Mouse (Mus musculus): ENCODE results near the gene Slc6a4. TPM values are rescaled to one million over a fixed set of nuclear protein-coding genes. Genes with fewer than 3 reads are reported as not detected.

Gene Slc6a4
- total RNA-seq, 1 experiment, result 0.54 TPM

- TF ChIP-seq ZC3H11A (IDR thresholded peaks at IDR 0.05; ENCODE audit: borderline replicate concordance, low read depth, low read length), result no peak
- no peak for TF ChIP-seq MAFK (IDR thresholded peaks at IDR 0.05; ENCODE audit: insufficient read depth, low read depth, low read length)
- no peak for TF ChIP-seq HCFC1 (IDR thresholded peaks at IDR 0.05; ENCODE audit: borderline replicate concordance, insufficient read depth, low read length)
- TF ChIP-seq CHD2 (IDR thresholded peaks at IDR 0.05; ENCODE audit: low read depth, low read length), result no peak
- no peak for TF ChIP-seq ZNF384 (IDR thresholded peaks at IDR 0.05; ENCODE audit: low read depth, low read length)
These were observed 32.9 kb downstream of the Slc6a4 start for GRCm38 (mm10) chr11:77031151-77031934.

GRCm38 (mm10) chr11:77041891-77042290 is 43.5 kb downstream of the Slc6a4 start:
- H3K36me3 ChIP-seq (ENCODE audit: control insufficient read depth, insufficient read depth, low read length, poor library complexity, severe bottlenecking), result peaks cover 11% of the 10 kb centered on the region
- DNase-seq (ENCODE audit: low read depth, low spot score), result no peak
- in situ Hi-C loops (cut with MboI; ENCODE audit: low sequenced_read_pairs in 2 of 2, unreplicated experiment in 2 of 2), result no loop called here
- no peak overlapping the region for H3K9ac ChIP-seq (ENCODE audit: insufficient read depth, low read depth, low read length, poor library complexity, severe bottlenecking)
- no peaks in the 10 kb centered on the region for H3K9me3 ChIP-seq (ENCODE audit: control insufficient read depth, insufficient read depth, low read depth, low read length)
- H3K27ac ChIP-seq (ENCODE audit: insufficient read depth, low read depth, low read length, poor library complexity, severe bottlenecking), result no peak overlapping the region
- H3K4me1 ChIP-seq (ENCODE audit: control insufficient read depth in 2 of 2, insufficient read depth in 2 of 2, low read length in 2 of 2, poor library complexity in 1 of 2), result no peaks in the 10 kb centered on the region
- TF ChIP-seq MAFK (IDR thresholded peaks at IDR 0.05; ENCODE audit: insufficient read depth, low read depth, low read length) (no peak), HCFC1 (IDR thresholded peaks at IDR 0.05; ENCODE audit: borderline replicate concordance, insufficient read depth, low read length) (no peak), CHD2 (IDR thresholded peaks at IDR 0.05; ENCODE audit: low read depth, low read length) (no peak), ZC3H11A (IDR thresholded peaks at IDR 0.05; ENCODE audit: borderline replicate concordance, low read depth, low read length) (no peak), ZNF384 (IDR thresholded peaks at IDR 0.05; ENCODE audit: low read depth, low read length) (no peak)
- H3K4me3 ChIP-seq (ENCODE audit: insufficient read depth in 1 of 2, low read depth in 1 of 2, low read length in 2 of 2, poor library complexity in 1 of 2, severe bottlenecking in 1 of 2), result no peak overlapping the region

More at GRCm38 (mm10) chr11:77031151-77031934, 32.9 kb downstream of the Slc6a4 start:
- Histone ChIP-seq H3K9me3 (ENCODE audit: control insufficient read depth, insufficient read depth, low read depth, low read length) (no peaks in the 10 kb centered on the region), H3K27ac (ENCODE audit: insufficient read depth, low read depth, low read length, poor library complexity, severe bottlenecking) (no peak overlapping the region), H3K4me3 (ENCODE audit: insufficient read depth in 1 of 2, low read depth in 1 of 2, low read length in 2 of 2, poor library complexity in 1 of 2, severe bottlenecking in 1 of 2) (no peak overlapping the region), H3K9ac (ENCODE audit: insufficient read depth, low read depth, low read length, poor library complexity, severe bottlenecking) (no peak overlapping the region), H3K4me1 (ENCODE audit: control insufficient read depth in 2 of 2, insufficient read depth in 2 of 2, low read length in 2 of 2, poor library complexity in 1 of 2) (no peaks in the 10 kb centered on the region), H3K36me3 (ENCODE audit: control insufficient read depth, insufficient read depth, low read length, poor library complexity, severe bottlenecking) (no peaks in the 10 kb centered on the region)
- no peak for DNase-seq (ENCODE audit: low read depth, low spot score)
- in situ Hi-C loops (cut with MboI; ENCODE audit: low sequenced_read_pairs in 2 of 2, unreplicated experiment in 2 of 2), result no loop called here

- H3K4me3 ChIP-seq (ENCODE audit: insufficient read depth in 1 of 2, low read depth in 1 of 2, low read length in 2 of 2, poor library complexity in 1 of 2, severe bottlenecking in 1 of 2), result no peak overlapping the region
- H3K9ac ChIP-seq (ENCODE audit: insufficient read depth, low read depth, low read length, poor library complexity, severe bottlenecking), result no peak overlapping the region
- no peaks in the 10 kb centered on the region for H3K4me1 ChIP-seq (ENCODE audit: control insufficient read depth in 2 of 2, insufficient read depth in 2 of 2, low read length in 2 of 2, poor library complexity in 1 of 2)
- TF ChIP-seq ZNF384 (IDR thresholded peaks at IDR 0.05; ENCODE audit: low read depth, low read length) (no peak), MAFK (IDR thresholded peaks at IDR 0.05; ENCODE audit: insufficient read depth, low read depth, low read length) (no peak), HCFC1 (IDR thresholded peaks at IDR 0.05; ENCODE audit: borderline replicate concordance, insufficient read depth, low read length) (no peak), CHD2 (IDR thresholded peaks at IDR 0.05; ENCODE audit: low read depth, low read length) (no peak), ZC3H11A (IDR thresholded peaks at IDR 0.05; ENCODE audit: borderline replicate concordance, low read depth, low read length) (no peak)
- DNase-seq (ENCODE audit: low read depth, low spot score), result no peak
- H3K9me3 ChIP-seq (ENCODE audit: control insufficient read depth, insufficient read depth, low read depth, low read length), result no peaks in the 10 kb centered on the region; the same call in 1 of the 2 replicates
- H3K36me3 ChIP-seq (ENCODE audit: control insufficient read depth, insufficient read depth, low read length, poor library complexity, severe bottlenecking), result peaks cover 11% of the 10 kb centered on the region
- in situ Hi-C loops (cut with MboI; ENCODE audit: low sequenced_read_pairs in 2 of 2, unreplicated experiment in 2 of 2), result no loop called here
- no peak overlapping the region for H3K27ac ChIP-seq (ENCODE audit: insufficient read depth, low read depth, low read length, poor library complexity, severe bottlenecking)
These were observed 44.4 kb downstream of the Slc6a4 start for GRCm38 (mm10) chr11:77042816-77043215.

- in situ Hi-C loops (cut with MboI; ENCODE audit: low sequenced_read_pairs in 2 of 2, unreplicated experiment in 2 of 2), result no loop called here
- Histone ChIP-seq H3K27ac (ENCODE audit: insufficient read depth, low read depth, low read length, poor library complexity, severe bottlenecking) (no peak overlapping the region), H3K4me1 (ENCODE audit: control insufficient read depth in 2 of 2, insufficient read depth in 2 of 2, low read length in 2 of 2, poor library complexity in 1 of 2) (0 out of 4 replicates have a peak, but pooled peaks cover 0 to 2% of the 10 kb centered on the region in 2 experiments), H3K9me3 (ENCODE audit: control insufficient read depth, insufficient read depth, low read depth, low read length) (no peaks in the 10 kb centered on the region), H3K9ac (ENCODE audit: insufficient read depth, low read depth, low read length, poor library complexity, severe bottlenecking) (no peak overlapping the region), H3K36me3 (ENCODE audit: control insufficient read depth, insufficient read depth, low read length, poor library complexity, severe bottlenecking) (no peaks in the 10 kb centered on the region; the same call in 1 of the 2 replicates), H3K4me3 (ENCODE audit: insufficient read depth in 1 of 2, low read depth in 1 of 2, low read length in 2 of 2, poor library complexity in 1 of 2, severe bottlenecking in 1 of 2) (no peak overlapping the region)
- no peak for DNase-seq (ENCODE audit: low read depth, low spot score)
- TF ChIP-seq MAFK (IDR thresholded peaks at IDR 0.05; ENCODE audit: insufficient read depth, low read depth, low read length) (no peak), ZC3H11A (IDR thresholded peaks at IDR 0.05; ENCODE audit: borderline replicate concordance, low read depth, low read length) (no peak), CHD2 (IDR thresholded peaks at IDR 0.05; ENCODE audit: low read depth, low read length) (no peak), HCFC1 (IDR thresholded peaks at IDR 0.05; ENCODE audit: borderline replicate concordance, insufficient read depth, low read length) (no peak), ZNF384 (IDR thresholded peaks at IDR 0.05; ENCODE audit: low read depth, low read length) (no peak)
These were observed 63.5 kb downstream of the Slc6a4 start for GRCm38 (mm10) chr11:77061951-77062350.

All from ES-E14 (cell line).